In genomic region chr12:72854377-72855032, GRCm38 (mm10) we compare ENCODE assay signal across 7 mouse cellular contexts.
A peak's percentile ranks its signal among the peaks of the same experiment; 100 is the strongest.
DNase-seq lines count a peak whose midpoint lies in the region; ATAC-seq lines count a peak whose summit lies in the region.

No protein-coding gene starts in this region.

- H3K27ac ChIP-seq in midbrain, embryonic 10.5 days (replicated peaks) = no peak overlapping the region
- no peak overlapping the region for H3K27ac ChIP-seq in midbrain, embryonic 16.5 days (ENCODE audit: low read length)
- H3K27ac ChIP-seq in forebrain, embryonic 14.5 days (ENCODE audit: low read depth, low read length) = no peak overlapping the region
- no peak overlapping the region for H3K27ac ChIP-seq in liver, embryonic 13.5 days

- H3K36me3 ChIP-seq in midbrain, embryonic 10.5 days = no peaks in the 10 kb centered on the region
- H3K36me3 ChIP-seq in midbrain, embryonic 16.5 days (ENCODE audit: control insufficient read depth, insufficient read depth, low read length) = no peaks in the 10 kb centered on the region
- H3K36me3 ChIP-seq in forebrain, embryonic 14.5 days (ENCODE audit: control insufficient read depth, insufficient read depth, low read length) = no peaks in the 10 kb centered on the region
- H3K36me3 ChIP-seq in liver, embryonic 13.5 days = no peaks in the 10 kb centered on the region

- H3K4me1 ChIP-seq in midbrain, embryonic 10.5 days = peaks cover 29% of the 10 kb centered on the region
- H3K4me1 ChIP-seq in midbrain, embryonic 16.5 days (ENCODE audit: control insufficient read depth, insufficient read depth, low read length) = no peaks in the 10 kb centered on the region
- no peaks in the 10 kb centered on the region for H3K4me1 ChIP-seq in forebrain, embryonic 14.5 days (ENCODE audit: control insufficient read depth, insufficient read depth, low read length)
- no peaks in the 10 kb centered on the region; the same call in 1 of the 2 replicates for H3K4me1 ChIP-seq in liver, embryonic 13.5 days (replicated peaks)

- H3K9me3 ChIP-seq in midbrain, embryonic 10.5 days (replicated peaks) = peaks cover 6% of the 10 kb centered on the region
- H3K9me3 ChIP-seq in midbrain, embryonic 16.5 days (replicated peaks; ENCODE audit: control insufficient read depth, low read length, poor library complexity, severe bottlenecking) = peaks cover 8% of the 10 kb centered on the region
- peaks cover 4% of the 10 kb centered on the region; the same call in 1 of the 2 replicates for H3K9me3 ChIP-seq in forebrain, embryonic 14.5 days (replicated peaks; ENCODE audit: control insufficient read depth, low read length)
- H3K9me3 ChIP-seq in liver, embryonic 13.5 days (replicated peaks) = no peaks in the 10 kb centered on the region

- H3K4me3 ChIP-seq in midbrain, embryonic 10.5 days = peak overlapping the region; percentile 29
- H3K4me3 ChIP-seq in midbrain, embryonic 16.5 days (ENCODE audit: low read depth, low read length) = no peak overlapping the region
- no peak overlapping the region for H3K4me3 ChIP-seq in forebrain, embryonic 14.5 days (ENCODE audit: low read depth, low read length)
- H3K4me3 ChIP-seq in liver, embryonic 13.5 days (replicated peaks) = no peak overlapping the region

- ATAC-seq in midbrain, embryonic 16.5 days = no peak
- ATAC-seq in forebrain, embryonic 14.5 days = no peak
- no peak for ATAC-seq in liver, embryonic 13.5 days (ENCODE audit: low read depth)
- no peak for ATAC-seq in megakaryocyte-erythroid progenitor cell, adult 5-6 weeks (replicated peaks; ENCODE audit: low FRiP score, low TSS enrichment, poor library complexity, severe bottlenecking)
- ATAC-seq in monocyte, adult 5-6 weeks (replicated peaks; ENCODE audit: insufficient number of reproducible peaks, low FRiP score, low TSS enrichment, poor library complexity, severe bottlenecking) = no peak

- WGBS in midbrain, embryonic 10.5 days = under 1% methylated on average over 19 of the region's 19 CpGs
- WGBS in midbrain, embryonic 16.5 days = under 1% methylated on average over 19 of the region's 19 CpGs
- 1% methylated on average over 19 of the region's 19 CpGs for WGBS in forebrain, embryonic 14.5 days
- 4% methylated on average over 19 of the region's 19 CpGs for WGBS in liver, embryonic 13.5 days (ENCODE audit: insufficient replicate concordance)

- H3K9ac ChIP-seq in midbrain, embryonic 16.5 days (ENCODE audit: low read depth, low read length) = no peak overlapping the region
- H3K9ac ChIP-seq in forebrain, embryonic 14.5 days (ENCODE audit: low read length) = no peak overlapping the region
- H3K9ac ChIP-seq in liver, embryonic 13.5 days = no peak overlapping the region

- H3K27me3 ChIP-seq in midbrain, embryonic 10.5 days (ENCODE audit: low read depth, poor library complexity, severe bottlenecking) = peaks cover 100% of the 10 kb centered on the region
- peaks cover 76% of the 10 kb centered on the region for H3K27me3 ChIP-seq in midbrain, embryonic 16.5 days (ENCODE audit: control insufficient read depth, insufficient read depth, low read depth, low read length)
- peaks cover 78% of the 10 kb centered on the region for H3K27me3 ChIP-seq in forebrain, embryonic 14.5 days (replicated peaks; ENCODE audit: control insufficient read depth, insufficient read depth, low read length)
- peaks cover 57% of the 10 kb centered on the region for H3K27me3 ChIP-seq in liver, embryonic 13.5 days

- DNase-seq in midbrain, embryonic 10.5 days (ENCODE audit: low spot score) = peak; percentile 81
- DNase-seq in forebrain, embryonic 14.5 days (ENCODE audit: low spot score) = peak; percentile 45
- no peak for DNase-seq in liver, embryonic 13.5 days
- no peak for DNase-seq in lung, postnatal 10 days

- H3K4me2 ChIP-seq in midbrain, embryonic 16.5 days (ENCODE audit: low read length) = no peak overlapping the region; the same call in 1 of the 2 replicates
- H3K4me2 ChIP-seq in forebrain, embryonic 14.5 days (ENCODE audit: low read length) = no peak overlapping the region
- H3K4me2 ChIP-seq in liver, embryonic 13.5 days = peak overlapping the region; percentile 8; the same call in 1 of the 2 replicates

Comparison
In these comparisons a context has a peak if more than half of its experiments do, and no peak if none do; other contexts are left out.
1. DNase-seq: peak in midbrain, embryonic 10.5 days (single experiment) and forebrain, embryonic 14.5 days (single experiment); none in liver, embryonic 13.5 days (single experiment) and lung, postnatal 10 days (single experiment).